Mouse (Mus musculus) cortical plate, adult 2 months (tissue): ENCODE results near the gene Pspc1.

ENCODE experiments used
- CTCF ChIP-seq: fragments of 200-500 bp; IDR thresholded peaks from 2 replicates; pipeline ENCODE4 v1.5.1; 2011; ENCODE audit warnings: mild to moderate bottlenecking, control low read depth, low read length; ENCODE audit not compliant: insufficient read depth; ENCODE audit errors: extremely low read depth
- POLR2A ChIP-seq: fragments of 200-500 bp; IDR thresholded peaks from 2 replicates; pipeline ENCODE4 v1.6.1; 2011; ENCODE audit warnings: mild to moderate bottlenecking, low read length, control low read depth; ENCODE audit not compliant: insufficient read depth; ENCODE audit errors: extremely low read depth

DNA sequence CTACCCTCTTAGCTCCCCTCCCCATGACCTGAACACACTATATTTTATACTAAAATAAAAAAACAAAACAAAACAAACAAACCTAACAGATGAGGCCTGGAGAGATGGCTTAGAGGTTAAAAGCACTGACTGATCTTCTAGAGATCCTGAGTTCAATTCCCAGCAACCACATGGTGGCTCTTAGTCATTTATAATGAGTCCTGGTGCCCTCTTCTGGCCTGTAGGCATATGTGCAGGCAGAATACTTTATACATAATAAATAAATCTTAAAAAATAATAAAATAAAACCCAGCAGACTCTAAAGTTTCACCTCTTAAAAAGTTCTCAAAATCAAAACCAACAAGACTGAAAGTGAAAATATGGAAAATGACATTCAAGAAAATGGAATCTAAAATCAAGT is 46.4 kb upstream of the Pspc1 start:
- TF ChIP-seq POLR2A (no peak), CTCF (no peak)
